Comparison of ENCODE assay signal across 10 mouse cellular contexts in genomic region chr7:29496953-29497590, GRCm38 (mm10). TPM values are rescaled to one million over a fixed set of nuclear protein-coding genes. Genes with fewer than 3 reads are reported as not detected.
A peak's percentile ranks its signal among the peaks of the same experiment; 100 is the strongest.
DNase-seq lines count a peak whose midpoint lies in the region; ATAC-seq lines count a peak whose summit lies in the region.
"Had no signal": no experiment of that assay in that cellular context is flagged by ENCODE, and none has a peak within 500 bp of the region (broad histone marks: within the 10 kb centered on the region; RNA-seq: fewer than 3 reads in every experiment).

No protein-coding gene starts in this region.

- peaks cover 14% of the 10 kb centered on the region; the same call in 1 of the 2 replicates for H3K4me1 ChIP-seq in forebrain, embryonic 11.5 days (replicated peaks; ENCODE audit: control insufficient read depth, insufficient read depth, low read length)
- H3K4me1 ChIP-seq in kidney, embryonic 16.5 days (ENCODE audit: insufficient read depth, low read length) = peaks cover 14% of the 10 kb centered on the region
- peaks cover 12% of the 10 kb centered on the region for H3K4me1 ChIP-seq in midbrain, embryonic 15.5 days

- no peak overlapping the region for H3K4me2 ChIP-seq in forebrain, embryonic 11.5 days (ENCODE audit: low read depth, low read length, severe bottlenecking)
- H3K4me2 ChIP-seq in kidney, embryonic 16.5 days (replicated peaks; ENCODE audit: low read depth, low read length) = no peak overlapping the region
- no peak overlapping the region for H3K4me2 ChIP-seq in midbrain, embryonic 15.5 days

- no peaks in the 10 kb centered on the region for H3K27me3 ChIP-seq in forebrain, embryonic 11.5 days (ENCODE audit: control insufficient read depth, insufficient read depth, low read length)
- H3K27me3 ChIP-seq in kidney, embryonic 16.5 days (ENCODE audit: insufficient read depth, low read length) = no peaks in the 10 kb centered on the region
- H3K27me3 ChIP-seq in midbrain, embryonic 15.5 days (replicated peaks) = no peaks in the 10 kb centered on the region

- no peak overlapping the region for H3K4me3 ChIP-seq in forebrain, embryonic 11.5 days (ENCODE audit: low read depth, low read length)
- no peak overlapping the region for H3K4me3 ChIP-seq in kidney, embryonic 16.5 days (ENCODE audit: low read length)
- no peak overlapping the region for H3K4me3 ChIP-seq in midbrain, embryonic 15.5 days

- peak; percentile 63 for DNase-seq in adrenal gland, adult 2 months
- DNase-seq in forebrain, embryonic 11.5 days (ENCODE audit: low spot score) = peak; percentile 57
- DNase-seq in layer of hippocampus, adult 9-10 months (ENCODE audit: low spot score) = no peak
- DNase-seq in gastrocnemius, postnatal 4 days (ENCODE audit: low spot score in 2 of 2) = no peak
- no peak for DNase-seq in thymus, postnatal 14 days
- DNase-seq: gastrocnemius, postnatal 10 days; thymus, postnatal 25 days had no signal

- 66% methylated on average over 10 of the region's 10 CpGs for WGBS in forebrain, embryonic 11.5 days
- 69% methylated on average over 10 of the region's 10 CpGs for WGBS in kidney, embryonic 16.5 days
- 45% methylated on average over 10 of the region's 10 CpGs for WGBS in midbrain, embryonic 15.5 days

- no peak overlapping the region for H3K9ac ChIP-seq in forebrain, embryonic 11.5 days (ENCODE audit: low read length)
- H3K9ac ChIP-seq in kidney, embryonic 16.5 days (replicated peaks; ENCODE audit: low read length) = no peak overlapping the region
- no peak overlapping the region for H3K9ac ChIP-seq in midbrain, embryonic 15.5 days

- ATAC-seq in forebrain, embryonic 11.5 days (replicated peaks; ENCODE audit: low FRiP score) = no peak
- peak; percentile 43 for ATAC-seq in kidney, embryonic 16.5 days (ENCODE audit: low FRiP score, low TSS enrichment)
- peak; percentile 71 for ATAC-seq in midbrain, embryonic 15.5 days (replicated peaks)

- H3K27ac ChIP-seq in forebrain, embryonic 11.5 days (ENCODE audit: low read depth, low read length) = no peak overlapping the region
- peak overlapping the region; percentile 19; the same call in 1 of the 2 replicates for H3K27ac ChIP-seq in kidney, embryonic 16.5 days (ENCODE audit: low read length)
- H3K27ac ChIP-seq in midbrain, embryonic 15.5 days = peak overlapping the region; percentile 54
- H3K27ac ChIP-seq: macrophage had no signal

- no peaks in the 10 kb centered on the region for H3K9me3 ChIP-seq in forebrain, embryonic 11.5 days (ENCODE audit: control insufficient read depth, low read length)
- no peaks in the 10 kb centered on the region for H3K9me3 ChIP-seq in kidney, embryonic 16.5 days (ENCODE audit: low read length)
- H3K9me3 ChIP-seq in midbrain, embryonic 15.5 days = no peaks in the 10 kb centered on the region

- H3K36me3 ChIP-seq in forebrain, embryonic 11.5 days (ENCODE audit: control insufficient read depth, insufficient read depth, low read length) = no peaks in the 10 kb centered on the region
- H3K36me3 ChIP-seq in kidney, embryonic 16.5 days (ENCODE audit: insufficient read depth, low read length) = peaks cover 6% of the 10 kb centered on the region; the same call in 1 of the 2 replicates
- no peaks in the 10 kb centered on the region for H3K36me3 ChIP-seq in midbrain, embryonic 15.5 days (replicated peaks)

RNA-seq across cellular contexts. Expression of gene Sipa1l3, which starts 21.4 kb away (rescaled TPM):
- 10 to 100 TPM; 27.1 to 57.8 TPM for total RNA-seq in adrenal gland, adult 2 months (2021)
- polyA plus RNA-seq in adrenal gland, adult 2 months (2012; rRNA removed) = 69.8 and 77.7 TPM in 2 replicates
- 12.2 and 15.9 TPM in 2 replicates for polyA plus RNA-seq in forebrain, embryonic 11.5 days (2014; fragmentation: Nextera tagmentation; extraction: Ambion mirVana)
- 15.3 and 15.8 TPM in 2 replicates for polyA plus RNA-seq in kidney, embryonic 16.5 days (2015; fragmentation: Nextera tagmentation; extraction: Ambion mirVana)
- 19.0 and 22.4 TPM in 2 replicates for polyA plus RNA-seq in midbrain, embryonic 15.5 days (2015; fragmentation: Nextera tagmentation; extraction: Ambion mirVana)
- 10 to 100 TPM; 25.0 to 30.0 TPM for total RNA-seq in gastrocnemius, postnatal 4 days (2021)

Comparison
In these comparisons a context has a peak if more than half of its experiments do, and no peak if none do; other contexts are left out.
1. DNase-seq: peak in adrenal gland, adult 2 months (single experiment) and forebrain, embryonic 11.5 days (single experiment); none in layer of hippocampus, adult 9-10 months (single experiment), gastrocnemius, postnatal 4 days (0 of 2) and thymus, postnatal 14 days (single experiment).